Mouse (Mus musculus): ENCODE measurements around the gene Pdia4.
A peak's percentile ranks its signal among the peaks of the same experiment; 100 is the strongest.
"Not testable (repeated sequence)": the region's sequence is repeated elsewhere in the genome, so short reads cannot be mapped to it uniquely, and the experiment has no call there.

Pdia4 gene

GRCm38 (mm10) chr6:47813257-47813878, at the start of gene Pdia4:
Gene Pdia4 (minus strand): TSS chr6:47813430.
- DNase-seq (ENCODE audit: low spot score in 2 of 2) = peak; percentile 97 to 98

- DNase-seq (ENCODE audit: low spot score in 2 of 2) = not testable (repeated sequence)
Measured at GRCm38 (mm10) chr6:47857729-47858128, 44.5 kb upstream of the Pdia4 start.

GRCm38 (mm10) chr6:47857241-47857640, 44.0 kb upstream of the Pdia4 start:
- no peak for DNase-seq (ENCODE audit: low spot score in 2 of 2)

GRCm38 (mm10) chr6:47845779-47846178, 32.5 kb upstream of the Pdia4 start:
- no peak for DNase-seq (ENCODE audit: low spot score in 2 of 2)

DNA sequence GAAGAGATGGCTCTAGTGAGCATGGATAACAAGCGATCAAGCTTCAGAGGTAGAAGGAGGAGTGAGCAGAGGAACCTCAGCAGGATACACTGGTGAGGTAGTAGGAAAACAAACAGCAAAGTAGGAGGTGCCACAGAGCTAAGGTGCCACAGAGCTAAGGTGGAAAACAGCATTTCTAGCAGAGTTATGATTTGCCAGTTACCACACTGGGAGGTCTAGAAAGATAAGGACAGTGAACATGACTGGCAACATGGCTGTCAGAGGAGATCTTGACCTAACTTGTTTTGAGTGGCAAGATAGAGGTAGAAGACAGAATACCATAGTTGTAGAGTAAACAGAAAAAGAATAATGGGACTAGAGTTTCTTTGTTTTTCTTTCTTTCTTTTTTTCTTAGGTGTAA, 29.1 kb upstream of the Pdia4 start:
- no peak for DNase-seq (ENCODE audit: low spot score in 2 of 2)

GRCm38 (mm10) chr6:47841831-47842230, 28.6 kb upstream of the Pdia4 start:
- DNase-seq (ENCODE audit: low spot score in 2 of 2) = no peak

DNA sequence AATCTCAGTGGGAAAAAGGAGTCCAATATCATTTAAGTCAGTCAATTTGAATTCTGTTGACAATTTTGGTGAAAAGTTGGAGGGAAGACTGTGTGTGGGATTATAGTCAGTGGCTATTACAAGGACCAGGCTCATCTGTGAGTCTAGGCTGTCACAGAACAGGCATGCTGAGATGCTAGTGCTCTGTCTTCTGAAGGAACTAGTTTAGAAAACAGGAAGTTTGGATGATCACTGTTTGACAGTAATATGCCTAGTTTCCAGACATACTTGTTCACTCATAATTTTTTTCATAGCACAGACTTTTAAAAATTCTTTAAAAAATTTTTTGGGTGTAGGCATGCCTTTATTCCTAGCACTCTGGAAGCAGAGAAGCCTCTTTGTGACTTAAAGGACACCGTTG, 27.8 kb upstream of the Pdia4 start:
- no peak for DNase-seq (ENCODE audit: low spot score in 2 of 2)

DNA sequence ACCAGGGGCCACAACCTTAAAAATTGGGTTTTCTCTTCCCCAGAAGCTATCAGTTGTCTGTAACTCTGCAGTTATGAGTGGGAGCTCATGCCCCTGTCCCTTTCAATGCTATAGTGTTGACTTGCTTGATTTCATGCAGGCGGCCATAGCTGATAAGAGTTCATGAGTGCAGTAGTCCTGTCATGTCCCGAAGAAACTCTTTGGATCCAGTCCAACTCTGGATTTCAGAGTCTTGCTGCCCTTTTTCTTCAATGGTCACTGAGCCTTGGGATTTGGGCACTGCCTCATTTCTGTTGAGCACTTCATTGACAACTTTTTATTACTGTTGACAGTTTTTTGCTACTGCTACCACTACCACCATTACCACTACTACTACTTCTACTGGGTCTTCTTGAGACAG, 24.4 kb upstream of the Pdia4 start:
- DNase-seq (ENCODE audit: low spot score in 2 of 2) = no peak

DNA sequence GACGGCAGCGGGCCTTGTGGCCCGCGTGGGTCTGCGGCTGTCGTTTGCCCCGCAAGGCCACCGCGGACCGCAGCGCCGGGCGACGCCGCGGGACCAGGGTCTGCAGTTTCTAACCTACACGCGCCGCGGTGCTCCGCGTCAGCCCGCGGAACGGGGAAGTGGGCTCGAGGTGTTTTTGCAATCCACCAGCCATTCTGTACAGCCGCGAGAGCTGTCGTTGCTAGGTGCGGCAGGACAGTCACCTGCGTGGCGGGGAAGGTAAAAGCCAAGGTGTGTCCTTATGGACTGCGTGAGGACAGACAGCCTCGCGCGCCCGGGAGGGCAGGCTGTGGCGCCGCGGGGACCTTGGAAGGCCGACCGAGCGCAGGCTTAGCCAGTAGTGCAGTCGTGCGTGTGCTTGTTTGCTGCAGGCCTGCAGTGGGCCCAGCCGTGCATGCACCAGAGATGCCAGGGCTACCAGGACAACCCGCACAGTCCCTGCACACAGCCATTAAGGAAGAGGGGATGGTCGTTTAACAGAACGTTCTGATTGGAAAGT, 22.8 kb upstream of the Pdia4 start:
- peak; percentile 30 to 58 for DNase-seq (ENCODE audit: low spot score in 2 of 2)

- DNase-seq (ENCODE audit: low spot score in 2 of 2) = peak; percentile 94 to 96
Measured at GRCm38 (mm10) chr6:47835482-47835983, 22.3 kb upstream of the Pdia4 start, which contains the start of gene Zfp398. Gene Zfp398 (plus strand): TSS chr6:47835661.

GRCm38 (mm10) chr6:47832220-47832619, 19.0 kb upstream of the Pdia4 start:
- no peak for DNase-seq (ENCODE audit: low spot score in 2 of 2)

DNA sequence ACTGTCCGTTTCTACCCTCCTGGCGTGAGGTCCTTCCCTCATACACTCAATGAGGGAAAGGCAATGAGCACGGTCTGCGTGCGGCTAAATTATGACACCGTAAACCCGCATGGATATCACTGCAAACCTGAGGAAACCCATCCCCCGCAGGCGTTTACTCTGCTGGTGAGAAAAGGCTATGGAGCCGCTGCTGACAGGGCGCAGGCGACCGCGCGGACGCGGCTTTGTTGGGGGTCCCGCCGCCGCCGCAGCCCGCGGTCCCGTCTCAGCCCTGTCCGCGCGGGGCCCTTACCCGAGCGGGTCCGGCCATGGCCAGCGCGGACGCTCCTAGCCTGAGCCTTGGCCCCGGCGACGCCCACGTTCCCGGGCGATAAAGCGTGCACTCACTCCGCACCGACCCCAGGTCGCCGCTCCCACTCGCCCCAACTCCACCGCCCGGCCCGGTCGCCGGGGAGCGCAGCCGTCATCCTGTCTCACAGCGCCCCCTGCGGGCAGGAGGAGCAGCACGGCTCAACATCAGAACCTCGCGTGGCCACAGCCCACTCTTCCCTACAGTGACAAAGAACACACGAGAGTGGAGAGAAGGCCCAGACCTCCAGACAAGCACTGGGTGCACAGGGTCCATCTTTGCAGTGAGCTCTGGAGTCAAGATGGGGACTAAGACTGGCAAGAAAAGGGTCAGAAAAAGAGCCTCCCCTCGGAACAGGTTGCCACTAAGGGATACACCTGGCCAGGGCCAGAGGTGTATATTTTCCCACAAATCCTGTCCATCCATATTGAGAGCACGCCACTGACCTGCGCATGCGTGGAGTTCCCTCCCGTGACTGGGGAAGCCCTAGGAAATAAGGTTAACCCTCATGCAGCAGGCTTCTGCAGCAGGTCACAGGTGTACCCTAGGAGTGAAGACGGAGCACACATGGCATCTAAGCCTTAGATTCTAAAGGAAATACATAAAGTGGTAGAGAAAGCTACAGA, 17.2 kb upstream of the Pdia4 start, which contains the start of gene Zfp786:
Gene Zfp786 (minus strand): TSS at position 764 of the 975 bp plus-strand sequence.
- DNase-seq (ENCODE audit: low spot score in 2 of 2) = peak; percentile 86 to 93

DNA sequence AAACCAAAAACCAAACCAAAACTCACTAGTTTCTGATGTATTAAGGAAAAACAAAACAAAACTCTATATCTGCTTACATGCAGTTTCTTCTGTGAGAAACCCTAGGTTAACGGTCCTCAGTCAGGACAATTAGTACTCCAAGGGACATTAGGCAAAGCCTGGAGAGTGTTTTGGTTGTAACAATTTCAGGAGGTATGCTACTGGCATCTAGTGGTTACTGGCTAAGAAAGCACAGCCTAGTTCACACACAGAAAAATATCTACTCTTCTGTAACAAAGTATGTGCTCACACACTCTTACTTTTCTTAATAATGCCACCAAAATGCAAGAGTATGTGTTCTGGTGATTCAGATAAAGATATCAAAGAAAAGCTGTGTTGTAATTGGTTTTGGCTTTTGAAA, 15.7 kb upstream of the Pdia4 start:
- DNase-seq (ENCODE audit: low spot score in 2 of 2) = no peak

- no peak for DNase-seq (ENCODE audit: low spot score in 2 of 2)
Measured at GRCm38 (mm10) chr6:47827462-47827861, 14.2 kb upstream of the Pdia4 start.

- no peak for DNase-seq (ENCODE audit: low spot score in 2 of 2)
Measured at GRCm38 (mm10) chr6:47824241-47824640, 11.0 kb upstream of the Pdia4 start.

DNA sequence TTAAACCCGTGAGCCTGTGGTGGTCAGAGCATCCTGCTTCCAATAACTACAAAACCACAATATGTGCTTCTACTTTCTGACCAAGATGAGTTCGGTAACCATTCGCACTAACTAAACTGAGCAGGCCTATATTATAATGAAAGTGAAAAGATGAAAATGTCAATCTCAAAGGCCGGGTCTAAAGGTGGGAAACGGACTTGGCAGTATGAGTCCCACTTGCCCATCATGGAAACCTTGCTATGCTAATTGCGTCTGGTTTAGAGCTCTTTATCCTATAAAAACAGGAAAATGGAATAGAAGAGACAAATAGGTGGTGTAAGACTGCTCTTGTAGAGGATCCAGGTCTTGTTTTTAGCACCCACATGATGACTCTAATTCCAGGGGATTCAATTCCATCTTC, 8.5 kb upstream of the Pdia4 start:
- DNase-seq (ENCODE audit: low spot score in 2 of 2) = no peak

GRCm38 (mm10) chr6:47821236-47821635, 8.0 kb upstream of the Pdia4 start:
- DNase-seq (ENCODE audit: low spot score in 2 of 2) = no peak

DNA sequence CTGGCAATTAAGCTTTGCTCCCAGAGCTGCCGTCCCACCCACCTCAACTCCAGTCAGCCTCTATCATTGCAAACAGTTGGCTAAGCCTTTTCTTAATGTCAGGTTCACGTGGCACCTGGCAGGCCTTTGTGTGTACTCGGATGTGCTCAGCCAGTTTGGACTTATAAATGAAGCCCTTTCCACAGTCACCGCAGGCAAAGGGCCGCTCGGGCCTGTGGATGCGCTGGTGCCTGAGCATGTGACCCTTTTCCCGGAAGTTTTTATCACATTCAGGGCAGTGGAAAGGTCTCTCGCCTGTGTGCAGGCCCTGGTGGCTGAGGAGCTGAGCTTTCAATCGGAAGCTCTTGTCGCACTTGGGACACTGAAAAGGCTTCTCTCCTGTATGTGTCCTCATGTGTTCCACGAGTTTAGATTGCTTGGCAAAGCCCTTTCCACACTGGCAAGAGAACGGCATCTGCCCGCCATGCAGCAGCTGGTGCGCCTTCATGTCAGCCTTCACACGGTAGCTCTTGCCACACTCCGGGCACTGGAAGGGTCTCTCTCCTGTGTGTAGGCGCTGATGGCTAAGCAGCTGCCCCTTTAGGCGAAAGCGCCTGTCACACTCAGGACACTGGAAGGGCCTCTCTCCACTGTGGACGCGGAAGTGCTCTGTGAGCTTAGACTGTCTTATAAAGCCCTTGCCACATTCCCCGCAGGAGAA, 6.5 kb upstream of the Pdia4 start:
- DNase-seq (ENCODE audit: low spot score in 2 of 2) = no peak

DNA sequence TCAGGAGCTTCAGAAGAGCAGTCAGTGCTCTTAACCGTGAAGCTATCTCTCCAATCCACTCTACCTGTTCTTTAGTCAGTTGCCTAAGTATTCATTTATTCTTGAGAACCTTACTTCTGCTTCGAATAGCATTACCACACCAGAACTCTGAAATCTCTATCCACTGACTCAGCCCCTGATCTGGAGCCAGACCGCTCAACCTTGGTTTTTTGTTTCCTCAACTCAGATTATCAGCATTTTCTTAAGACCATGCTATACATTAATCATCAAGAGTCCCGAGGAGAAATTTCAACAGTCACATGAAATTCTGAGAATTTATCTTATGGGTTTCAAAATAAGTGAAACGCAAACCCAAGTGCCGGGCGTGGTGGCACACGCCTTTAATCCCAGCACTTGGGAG, 5.5 kb upstream of the Pdia4 start:
- DNase-seq (ENCODE audit: low spot score in 2 of 2) = no peak

GRCm38 (mm10) chr6:47816151-47816550, 2.9 kb upstream of the Pdia4 start:
- no peak for DNase-seq (ENCODE audit: low spot score in 2 of 2)

DNA sequence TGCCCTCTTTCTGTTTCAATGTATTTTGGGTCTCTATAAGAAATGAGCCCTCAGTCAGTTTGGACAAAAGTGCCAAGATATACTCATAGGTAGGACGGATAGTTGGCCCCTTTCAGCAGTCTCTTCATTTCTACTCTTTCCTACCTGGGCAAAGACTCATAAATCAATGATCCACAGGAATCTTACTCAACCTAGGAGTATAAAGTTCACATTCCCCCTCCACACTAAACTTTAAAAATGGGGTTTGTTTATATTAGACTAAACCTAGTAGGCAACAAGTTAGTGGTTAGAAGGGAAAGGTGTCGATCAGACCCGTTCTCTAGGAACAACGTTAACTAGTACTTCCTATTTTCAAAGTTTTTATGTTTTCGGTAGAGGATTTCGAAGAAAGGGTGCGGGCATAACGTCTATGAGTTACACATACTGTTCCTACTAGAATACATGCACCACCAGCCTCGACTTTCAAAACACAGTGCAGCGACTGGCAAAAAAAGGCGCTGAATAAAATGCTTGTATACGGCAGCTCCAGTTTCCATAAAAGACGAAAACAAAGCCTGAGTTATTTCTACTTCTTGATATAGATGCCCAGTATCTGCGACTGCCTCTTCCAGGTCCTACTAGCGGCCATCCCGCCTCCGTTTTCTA, 837 bp downstream of the Pdia4 start:
- DNase-seq (ENCODE audit: low spot score in 2 of 2) = no peak

Data from urinary bladder, postnatal 4 days (tissue).